Mouse (Mus musculus) heart, embryonic 16.5 days (tissue): Measurements from ENCODE around the gene 2210010C04Rik. TPM values are rescaled to one million over a fixed set of nuclear protein-coding genes. Genes with fewer than 3 reads are reported as not detected.
"Not testable (repeated sequence)": the region's sequence is repeated elsewhere in the genome, so short reads cannot be mapped to it uniquely, and the experiment has no call there.

Experiments
- ATAC-seq: fragments of 200-750 bp; cut with Nextera tagmentation; replicated peaks from 2 replicates; pipeline ENCODE4 v1.8.0; 2017; ENCODE audit warnings: moderate number of reproducible peaks; ENCODE audit not compliant: insufficient read depth, low FRiP score; ENCODE audit errors: extremely low read depth
- H3K27ac ChIP-seq: fragments of 300-500 bp; sonication (generic); 2 replicates; pipeline ENCODE4 v1.5.1; 2014; ENCODE audit warnings: mild to moderate bottlenecking, low read length, control low read depth, moderate library complexity
- H3K27me3 ChIP-seq: fragments of 300-500 bp; sonication (generic); 2 replicates; pipeline ENCODE4 v1.6.1; 2014; ENCODE audit warnings: low read length, mixed read lengths; ENCODE audit not compliant: control insufficient read depth, insufficient read depth
- H3K36me3 ChIP-seq: fragments of 300-500 bp; sonication (generic); 2 replicates; pipeline ENCODE4 v1.6.1; 2014; ENCODE audit not compliant: control insufficient read depth, insufficient read depth
- H3K4me1 ChIP-seq: fragments of 300-500 bp; sonication (generic); 2 replicates; pipeline ENCODE4 v1.6.1; 2014; ENCODE audit warnings: low read length, mixed read lengths; ENCODE audit not compliant: control insufficient read depth, insufficient read depth
- H3K4me2 ChIP-seq: fragments of 300-500 bp; sonication (generic); 2 replicates; pipeline ENCODE4 v1.6.1; 2014; ENCODE audit warnings: low read depth, mild to moderate bottlenecking, control low read depth, low read length
- H3K4me3 ChIP-seq: fragments of 300-500 bp; sonication (generic); 2 replicates; pipeline ENCODE4 v1.5.1; 2014; ENCODE audit warnings: mild to moderate bottlenecking, control low read depth, low read length
- H3K9ac ChIP-seq: fragments of 300-500 bp; sonication (generic); 2 replicates; pipeline ENCODE4 v1.6.1; 2014; ENCODE audit warnings: low read length, control low read depth
- H3K9me3 ChIP-seq: fragments of 300-500 bp; sonication (generic); replicated peaks from 2 replicates; pipeline ENCODE4 v1.6.1; 2016; ENCODE audit warnings: low read length; ENCODE audit not compliant: control insufficient read depth
- WGBS: fragments of 180-500 bp; shearing (Covaris S2); extraction: QIAGEN DNeasy Blood & Tissue Kit; methylation state at CpG from one replicate; pipeline ENCODE4 v1.1.7; 2014; 5-methylcytosine and 5-hydroxymethylcytosine counted together
- polyA plus RNA-seq: library from polyadenylated mRNA; unstranded; fragments of >200 nt; fragmentation: Nextera tagmentation; extraction: Ambion mirVana; gene quantifications from 2 replicates; pipeline ENCODE4 v1.2.1, GENCODE M21; 2015

Gene 2210010C04Rik
- polyA plus RNA-seq, 1 experiment from 2014 or later = not detected

DNA sequence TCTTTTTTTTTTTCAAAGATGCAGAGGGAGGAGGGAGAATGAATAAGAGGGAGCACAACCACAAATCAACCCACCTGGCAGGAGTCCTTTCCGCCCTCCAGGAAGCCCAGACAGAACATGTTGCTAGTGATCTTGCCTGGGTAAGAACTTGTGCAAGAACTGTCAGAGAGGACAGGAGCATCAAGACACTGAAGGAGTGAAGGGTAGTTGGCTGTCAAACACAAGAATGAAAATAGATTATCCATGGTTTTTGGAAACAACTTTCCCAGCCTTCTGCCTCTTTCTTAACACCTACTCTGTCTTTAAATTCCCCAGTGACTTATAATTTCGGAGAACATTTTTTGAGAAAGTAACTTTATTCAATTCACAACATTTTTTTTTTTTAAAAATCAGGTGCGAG is 3.1 kb downstream of the 2210010C04Rik start:
- no peaks in the 10 kb centered on the region for H3K36me3 ChIP-seq
- H3K4me2 ChIP-seq = no peak overlapping the region
- H3K9me3 ChIP-seq = no peaks in the 10 kb centered on the region
- 75% methylated on average over 3 of the region's 3 CpGs for WGBS
- no peaks in the 10 kb centered on the region for H3K27me3 ChIP-seq
- no peak for ATAC-seq
- H3K9ac ChIP-seq = no peak overlapping the region
- H3K27ac ChIP-seq = no peak overlapping the region
- no peak overlapping the region for H3K4me3 ChIP-seq
- H3K4me1 ChIP-seq = no peaks in the 10 kb centered on the region

DNA sequence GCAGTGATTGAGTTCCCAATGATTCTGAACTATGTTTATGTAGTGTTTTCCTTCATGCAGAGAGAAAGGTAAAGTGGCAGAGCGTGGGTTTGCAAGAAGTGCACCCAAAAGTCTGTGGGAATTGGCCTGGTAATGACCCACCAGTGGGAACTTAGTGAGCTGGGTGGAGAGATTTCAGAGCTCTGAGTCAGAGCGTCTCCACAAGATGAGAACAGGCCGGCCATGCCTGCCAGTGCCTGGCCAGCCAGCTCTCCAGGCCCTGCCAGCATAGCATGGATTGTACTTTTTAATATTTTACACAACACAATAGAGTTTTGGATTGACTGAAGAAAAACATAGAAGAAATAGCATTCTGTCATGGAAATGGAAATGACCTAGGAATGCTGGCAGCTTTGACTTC is 4.5 kb downstream of the 2210010C04Rik start:
- Histone ChIP-seq H3K4me3 (no peak overlapping the region), H3K27ac (no peak overlapping the region), H3K36me3 (no peaks in the 10 kb centered on the region), H3K9me3 (no peaks in the 10 kb centered on the region), H3K9ac (no peak overlapping the region), H3K4me2 (no peak overlapping the region), H3K4me1 (no peaks in the 10 kb centered on the region), H3K27me3 (no peaks in the 10 kb centered on the region)
- ATAC-seq = no peak
- 81% methylated on average over 3 of the region's 3 CpGs for WGBS

GRCm38 (mm10) chr6:41027053-41027452 is 8.3 kb downstream of the 2210010C04Rik start:
- no peaks in the 10 kb centered on the region for H3K27me3 ChIP-seq
- no peaks in the 10 kb centered on the region for H3K9me3 ChIP-seq
- H3K4me1 ChIP-seq = no peaks in the 10 kb centered on the region
- H3K4me2 ChIP-seq = no peak overlapping the region
- no peak overlapping the region for H3K27ac ChIP-seq
- H3K36me3 ChIP-seq = no peaks in the 10 kb centered on the region
- WGBS = 22% methylated on average over 2 of the region's 2 CpGs
- no peak overlapping the region for H3K9ac ChIP-seq
- no peak overlapping the region for H3K4me3 ChIP-seq
- no peak for ATAC-seq

DNA sequence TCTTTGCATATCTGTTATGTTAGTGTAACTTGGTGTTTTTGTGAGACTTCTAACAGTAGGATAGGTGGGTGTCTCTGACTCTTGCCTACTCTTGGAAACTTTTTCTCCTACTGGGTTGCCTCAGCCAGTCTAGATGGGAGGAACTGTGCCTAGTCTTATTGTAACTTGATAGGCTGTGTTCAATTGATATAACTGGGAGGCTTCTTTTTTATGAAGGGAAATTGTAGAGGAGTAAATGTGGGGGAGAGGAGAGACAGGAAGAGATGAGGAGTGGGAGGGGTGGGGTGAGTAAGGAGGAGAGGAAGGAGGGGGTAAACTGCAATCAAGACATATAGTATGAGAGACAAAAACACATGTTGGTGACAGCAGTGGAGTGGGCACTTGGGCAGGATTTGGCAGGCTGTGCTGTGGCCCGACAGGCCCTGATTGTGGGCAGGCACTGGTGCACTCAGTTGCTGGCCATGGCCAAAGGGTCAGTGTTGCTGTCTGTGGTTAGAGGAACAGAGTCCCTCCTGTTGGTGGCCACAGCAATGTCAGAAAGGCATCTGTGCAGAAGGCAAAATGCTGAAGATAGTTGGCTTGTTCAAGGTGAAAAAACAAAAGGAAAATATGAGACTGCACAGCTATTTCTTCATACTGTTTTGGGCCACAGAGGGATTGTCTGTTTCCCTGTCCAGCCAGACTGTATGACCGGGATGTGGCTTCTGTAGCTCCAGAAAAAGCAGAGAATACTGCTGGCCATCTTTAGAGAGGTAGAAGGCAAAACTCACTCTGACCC is 9.2 kb downstream of the 2210010C04Rik start:
- Histone ChIP-seq H3K9ac (no peak overlapping the region), H3K4me3 (no peak overlapping the region), H3K9me3 (no peaks in the 10 kb centered on the region), H3K4me1 (no peaks in the 10 kb centered on the region), H3K36me3 (no peaks in the 10 kb centered on the region), H3K4me2 (no peak overlapping the region), H3K27ac (no peak overlapping the region), H3K27me3 (no peaks in the 10 kb centered on the region)
- 60% methylated on average over 2 of the region's 2 CpGs for WGBS
- ATAC-seq = no peak

- Histone ChIP-seq H3K4me1 (no peaks in the 10 kb centered on the region), H3K9me3 (no peaks in the 10 kb centered on the region), H3K4me3 (no peak overlapping the region), H3K27me3 (no peaks in the 10 kb centered on the region), H3K4me2 (no peak overlapping the region), H3K27ac (no peak overlapping the region), H3K9ac (no peak overlapping the region), H3K36me3 (no peaks in the 10 kb centered on the region)
- 64% methylated on average over 2 of the region's 2 CpGs for WGBS
- ATAC-seq = no peak
Observed at GRCm38 (mm10) chr6:41019140-41019539, 16.2 kb downstream of the 2210010C04Rik start.

DNA sequence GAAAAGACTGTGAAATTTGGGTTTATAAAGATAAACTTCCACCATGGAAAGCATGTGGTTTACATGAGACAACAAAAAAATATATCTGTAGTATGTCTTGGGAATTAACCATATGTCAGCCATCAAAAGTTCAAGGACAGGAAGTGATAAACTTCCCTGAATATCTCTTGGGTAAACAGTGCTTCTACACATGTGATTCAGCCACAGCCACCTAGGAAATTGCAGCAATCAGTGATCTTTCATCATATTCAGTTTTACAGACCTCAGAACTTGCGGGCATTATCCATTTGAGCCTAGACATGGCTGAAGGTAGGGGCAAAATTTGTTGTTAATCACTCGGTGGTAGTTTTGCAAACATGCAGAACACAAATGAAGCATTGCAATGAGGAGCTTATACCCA is 16.7 kb downstream of the 2210010C04Rik start:
- Histone ChIP-seq H3K4me2 (no peak overlapping the region), H3K27ac (no peak overlapping the region), H3K36me3 (no peaks in the 10 kb centered on the region), H3K9me3 (no peaks in the 10 kb centered on the region), H3K4me1 (no peaks in the 10 kb centered on the region), H3K9ac (no peak overlapping the region), H3K27me3 (no peaks in the 10 kb centered on the region), H3K4me3 (no peak overlapping the region)
- 50% methylated on average over 2 of the region's 2 CpGs for WGBS
- no peak for ATAC-seq

DNA sequence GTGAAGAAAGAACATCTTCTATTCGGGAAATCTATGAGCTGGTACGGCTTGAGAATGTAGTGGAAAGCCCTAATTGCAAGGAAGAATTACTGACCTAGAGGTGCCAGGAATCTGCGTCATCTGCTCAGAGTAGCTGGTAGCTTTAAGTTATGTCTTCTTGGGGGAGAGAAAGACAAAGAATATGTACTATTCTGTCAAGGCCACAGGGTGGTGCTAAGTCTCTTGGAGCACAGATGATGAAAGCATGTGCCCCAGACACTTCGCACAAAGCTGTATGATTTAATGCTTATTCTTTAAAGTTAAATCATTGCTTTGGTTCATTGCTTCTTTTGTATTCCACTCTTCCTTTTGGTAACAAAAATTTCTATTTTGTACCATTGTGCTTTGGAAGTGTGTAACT is 20.2 kb downstream of the 2210010C04Rik start:
- Histone ChIP-seq H3K27ac (no peak overlapping the region), H3K4me2 (no peak overlapping the region), H3K27me3 (no peaks in the 10 kb centered on the region), H3K36me3 (no peaks in the 10 kb centered on the region), H3K4me3 (no peak overlapping the region), H3K4me1 (no peaks in the 10 kb centered on the region), H3K9ac (no peak overlapping the region), H3K9me3 (no peaks in the 10 kb centered on the region)
- WGBS = 63% methylated on average over 4 of the region's 4 CpGs
- no peak for ATAC-seq

DNA sequence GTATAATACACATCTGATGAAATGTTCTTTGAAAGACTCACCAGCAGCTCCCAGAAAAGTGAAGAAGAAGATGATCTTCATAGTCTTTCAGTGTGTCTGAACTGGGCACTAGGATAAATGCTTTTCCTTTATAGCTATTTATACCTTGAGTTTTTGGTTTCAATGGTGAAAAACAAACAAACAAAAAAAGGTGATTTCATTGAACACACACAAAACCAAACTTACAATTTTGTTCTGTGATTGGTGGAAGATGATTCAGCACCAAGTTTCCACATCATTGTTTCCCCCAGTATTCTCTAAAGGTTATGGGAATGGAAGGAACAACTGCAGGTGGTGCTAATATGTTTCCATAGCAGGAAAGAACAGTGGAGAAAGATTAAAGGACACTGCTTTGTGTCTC is 35.9 kb downstream of the 2210010C04Rik start, which contains the start of gene Gm2663:
TSS of gene Gm2663 (minus strand) at position 101 of the 400 bp plus-strand sequence.
- not testable (repeated sequence) for H3K4me3 ChIP-seq, H3K4me2 ChIP-seq, H3K9me3 ChIP-seq, H3K27me3 ChIP-seq, H3K36me3 ChIP-seq, H3K4me1 ChIP-seq, H3K27ac ChIP-seq, H3K9ac ChIP-seq, ATAC-seq
